Mouse (Mus musculus): ENCODE results near the gene Nudt17. TPM values are rescaled to one million over a fixed set of nuclear protein-coding genes. Genes with fewer than 3 reads are reported as not detected.
A peak's percentile ranks its signal among the peaks of the same experiment; 100 is the strongest.

Gene Nudt17
- total and polyA plus RNA-seq, 2 experiments from 2014 or later, result 11.9 to 18.5 TPM

- Histone ChIP-seq H3K9me3 (ENCODE audit: low read length) (no peaks in the 10 kb centered on the region), H3K9ac (replicated peaks; ENCODE audit: low read length, poor library complexity, severe bottlenecking) (no peak overlapping the region), H3K27ac (ENCODE audit: low read depth, low read length) (no peak overlapping the region), H3K27me3 (ENCODE audit: insufficient read depth, low read length) (no peaks in the 10 kb centered on the region), H3K4me2 (ENCODE audit: low read depth, low read length, poor library complexity, severe bottlenecking) (no peak overlapping the region), H3K4me3 (ENCODE audit: low read depth, low read length) (no peak overlapping the region), H3K4me1 (ENCODE audit: insufficient read depth, low read length) (no peaks in the 10 kb centered on the region), H3K36me3 (ENCODE audit: insufficient read depth, low read length) (no peaks in the 10 kb centered on the region)
- TF ChIP-seq CTCF (IDR thresholded peaks at IDR 0.05), result no peak
- no peak for DNase-seq (ENCODE audit: low spot score)
- WGBS, result 76% methylated on average over 8 of the region's 8 CpGs
- ATAC-seq (ENCODE audit: low FRiP score), result no peak
Measured at GRCm38 (mm10) chr3:96674442-96674841, 33.9 kb downstream of the Nudt17 start.

DNA sequence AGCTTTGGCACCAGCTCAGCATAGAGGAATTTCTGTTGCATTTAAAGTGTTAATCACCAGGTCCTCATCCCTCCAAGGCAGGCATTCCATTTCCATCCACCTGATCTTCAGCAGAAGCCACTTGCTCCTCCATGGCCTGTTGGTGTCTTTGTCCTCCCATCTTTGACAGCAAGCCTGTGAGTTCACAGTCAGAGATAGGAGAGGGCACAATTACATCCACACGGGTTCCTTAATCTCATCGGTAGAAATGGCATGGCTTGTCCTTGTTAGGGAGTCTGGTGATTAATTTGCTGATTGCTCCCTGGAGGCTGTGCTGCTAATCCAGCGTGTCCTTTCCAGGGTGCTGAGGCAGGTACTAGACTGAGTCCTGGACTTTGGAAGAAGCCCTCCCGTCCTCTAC, 34.8 kb downstream of the Nudt17 start:
- Histone ChIP-seq H3K27me3 (ENCODE audit: insufficient read depth, low read length) (no peaks in the 10 kb centered on the region), H3K9ac (replicated peaks; ENCODE audit: low read length, poor library complexity, severe bottlenecking) (no peak overlapping the region), H3K4me1 (ENCODE audit: insufficient read depth, low read length) (no peaks in the 10 kb centered on the region), H3K27ac (ENCODE audit: low read depth, low read length) (no peak overlapping the region), H3K36me3 (ENCODE audit: insufficient read depth, low read length) (no peaks in the 10 kb centered on the region), H3K4me3 (ENCODE audit: low read depth, low read length) (no peak overlapping the region), H3K9me3 (ENCODE audit: low read length) (no peaks in the 10 kb centered on the region), H3K4me2 (ENCODE audit: low read depth, low read length, poor library complexity, severe bottlenecking) (no peak overlapping the region)
- no peak for ATAC-seq (ENCODE audit: low FRiP score)
- no peak for TF ChIP-seq CTCF (IDR thresholded peaks at IDR 0.05)
- no peak for DNase-seq (ENCODE audit: low spot score)
- WGBS, result 70% methylated on average over 4 of the region's 4 CpGs

DNA sequence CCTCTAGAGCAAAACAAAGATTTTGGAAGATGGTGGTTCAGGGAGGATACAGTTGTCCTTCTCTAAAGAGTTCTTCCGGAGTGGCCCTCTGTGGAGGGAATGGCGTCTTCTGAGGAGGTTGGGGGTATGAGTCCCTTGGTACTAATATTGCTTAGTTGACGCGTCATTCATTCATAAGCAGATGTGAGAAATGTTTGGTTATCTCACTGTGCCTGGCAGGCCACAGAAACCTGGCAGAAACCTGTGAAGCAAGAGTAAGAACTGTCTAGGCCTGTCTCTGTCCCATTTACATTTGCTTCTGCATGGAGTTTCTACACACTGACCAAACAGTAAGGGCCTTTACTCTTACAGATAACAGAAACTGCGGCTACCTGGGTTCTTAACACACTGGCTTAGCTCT, 36.8 kb downstream of the Nudt17 start:
- no peaks in the 10 kb centered on the region for H3K27me3 ChIP-seq (ENCODE audit: insufficient read depth, low read length)
- DNase-seq (ENCODE audit: low spot score) (no peak), ATAC-seq (ENCODE audit: low FRiP score) (no peak)
- no peak overlapping the region for H3K4me2 ChIP-seq (ENCODE audit: low read depth, low read length, poor library complexity, severe bottlenecking)
- H3K9ac ChIP-seq (replicated peaks; ENCODE audit: low read length, poor library complexity, severe bottlenecking), result no peak overlapping the region
- H3K9me3 ChIP-seq (ENCODE audit: low read length), result no peaks in the 10 kb centered on the region
- 98% methylated on average over 5 of the region's 5 CpGs for WGBS
- H3K4me1 ChIP-seq (ENCODE audit: insufficient read depth, low read length), result no peaks in the 10 kb centered on the region
- no peak for TF ChIP-seq CTCF (IDR thresholded peaks at IDR 0.05)
- H3K36me3 ChIP-seq (ENCODE audit: insufficient read depth, low read length), result no peaks in the 10 kb centered on the region
- no peak overlapping the region for H3K27ac ChIP-seq (ENCODE audit: low read depth, low read length)
- H3K4me3 ChIP-seq (ENCODE audit: low read depth, low read length), result no peak overlapping the region

DNA sequence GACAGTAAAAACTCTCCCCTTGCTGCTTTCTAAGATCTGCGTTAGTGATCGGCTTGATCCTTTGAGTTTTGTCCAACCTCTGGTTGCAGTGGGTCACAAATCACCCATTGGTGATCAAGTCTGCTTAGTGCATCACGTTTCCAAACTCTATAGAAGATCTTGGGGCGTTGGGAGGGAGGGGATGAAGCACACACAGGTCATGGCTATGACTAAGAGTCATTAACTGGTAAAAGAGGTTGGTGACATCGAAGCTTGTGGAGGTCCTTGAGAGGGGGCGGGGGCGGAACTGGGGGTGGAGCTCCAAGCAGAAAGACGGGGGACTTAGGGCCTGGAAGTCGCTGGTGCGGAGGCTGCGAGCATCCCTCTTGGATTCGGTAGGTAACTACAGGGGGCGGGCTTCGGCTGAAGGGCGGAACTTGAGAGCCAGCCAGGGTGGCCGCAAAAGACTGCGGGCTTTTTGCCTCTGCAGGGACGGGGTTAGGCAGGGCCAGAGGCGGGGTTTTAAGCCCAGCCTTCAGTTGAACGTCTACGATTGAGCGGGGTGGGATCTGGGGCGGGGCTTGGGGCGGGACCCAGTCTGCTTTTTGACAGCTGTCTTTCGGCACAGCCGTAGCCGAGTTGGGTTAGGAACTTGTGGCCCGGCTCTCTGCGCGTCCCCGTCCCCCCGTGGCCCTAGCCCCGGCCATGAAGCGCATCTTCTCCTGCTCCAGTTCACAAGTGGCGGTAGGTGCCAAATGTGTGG, 38.5 kb downstream of the Nudt17 start, which contains the start of gene Ankrd35:
Ankrd35 (plus strand) TSS at position 405 of the 742 bp plus-strand sequence.
- WGBS, result 4% methylated on average over 35 of the region's 35 CpGs
- Histone ChIP-seq H3K9me3 (ENCODE audit: low read length) (no peaks in the 10 kb centered on the region), H3K4me3 (ENCODE audit: low read depth, low read length) (peak within 1 kb of the TSS; percentile 43), H3K27me3 (ENCODE audit: insufficient read depth, low read length) (no peaks in the 10 kb centered on the region), H3K27ac (ENCODE audit: low read depth, low read length) (no peak within 1 kb of the TSS), H3K4me2 (ENCODE audit: low read depth, low read length, poor library complexity, severe bottlenecking) (peak within 1 kb of the TSS; percentile 91), H3K36me3 (ENCODE audit: insufficient read depth, low read length) (no peaks in the 10 kb centered on the region), H3K4me1 (ENCODE audit: insufficient read depth, low read length) (no peaks in the 10 kb centered on the region), H3K9ac (replicated peaks; ENCODE audit: low read length, poor library complexity, severe bottlenecking) (peak within 1 kb of the TSS; percentile 50)
- TF ChIP-seq CTCF (IDR thresholded peaks at IDR 0.05), result peak; percentile 54
- ATAC-seq (ENCODE audit: low FRiP score) (peak; percentile 87), DNase-seq (ENCODE audit: low spot score) (peak; percentile 87)

DNA sequence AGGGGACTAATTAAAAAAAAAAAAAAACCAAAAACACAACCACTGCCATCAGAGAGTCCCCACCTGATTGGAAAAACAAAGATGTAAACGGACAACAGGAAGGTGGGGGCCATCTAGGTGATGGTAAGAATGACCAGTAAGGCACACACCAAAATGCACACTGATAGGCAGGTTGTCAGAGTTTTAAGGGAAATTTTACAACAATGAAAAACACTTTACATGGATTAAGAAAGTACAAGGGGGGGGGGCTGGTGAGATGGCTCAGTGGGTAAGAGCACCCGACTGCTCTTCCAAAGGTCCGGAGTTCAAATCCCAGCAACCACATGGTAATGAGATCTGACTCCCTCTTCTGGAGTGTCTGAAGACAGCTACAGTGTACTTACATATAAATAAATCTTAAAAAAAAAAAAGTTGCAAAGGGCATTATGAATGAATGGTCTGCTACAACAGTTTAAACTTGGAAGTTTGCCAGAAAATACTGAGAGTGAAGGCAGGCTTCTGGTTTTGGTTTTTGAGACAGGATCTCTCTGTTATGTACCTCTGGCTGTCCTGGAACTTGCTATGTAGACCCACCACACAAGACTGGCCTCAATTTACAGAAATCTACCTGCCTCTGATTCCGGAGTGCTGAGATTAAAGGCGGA, 39.8 kb downstream of the Nudt17 start:
- H3K9me3 ChIP-seq (ENCODE audit: low read length), result no peaks in the 10 kb centered on the region
- H3K36me3 ChIP-seq (ENCODE audit: insufficient read depth, low read length), result no peaks in the 10 kb centered on the region
- H3K9ac ChIP-seq (replicated peaks; ENCODE audit: low read length, poor library complexity, severe bottlenecking), result no peak overlapping the region
- WGBS, result 98% methylated on average over 5 of the region's 5 CpGs
- no peak overlapping the region for H3K4me2 ChIP-seq (ENCODE audit: low read depth, low read length, poor library complexity, severe bottlenecking)
- H3K4me1 ChIP-seq (ENCODE audit: insufficient read depth, low read length), result no peaks in the 10 kb centered on the region
- DNase-seq (ENCODE audit: low spot score) (no peak), ATAC-seq (ENCODE audit: low FRiP score) (no peak)
- H3K27ac ChIP-seq (ENCODE audit: low read depth, low read length), result no peak overlapping the region
- no peak overlapping the region for H3K4me3 ChIP-seq (ENCODE audit: low read depth, low read length)
- H3K27me3 ChIP-seq (ENCODE audit: insufficient read depth, low read length), result no peaks in the 10 kb centered on the region
- TF ChIP-seq CTCF (IDR thresholded peaks at IDR 0.05), result no peak

GRCm38 (mm10) chr3:96667316-96667715, 41.0 kb downstream of the Nudt17 start:
- Histone ChIP-seq H3K4me1 (ENCODE audit: insufficient read depth, low read length) (peaks cover 5% of the 10 kb centered on the region; the same call in 1 of the 2 replicates), H3K27ac (ENCODE audit: low read depth, low read length) (no peak overlapping the region), H3K27me3 (ENCODE audit: insufficient read depth, low read length) (no peaks in the 10 kb centered on the region), H3K4me2 (ENCODE audit: low read depth, low read length, poor library complexity, severe bottlenecking) (no peak overlapping the region), H3K36me3 (ENCODE audit: insufficient read depth, low read length) (no peaks in the 10 kb centered on the region), H3K9ac (replicated peaks; ENCODE audit: low read length, poor library complexity, severe bottlenecking) (no peak overlapping the region), H3K9me3 (ENCODE audit: low read length) (no peaks in the 10 kb centered on the region), H3K4me3 (ENCODE audit: low read depth, low read length) (no peak overlapping the region)
- WGBS, result 42% methylated on average over 1 of the region's 1 CpGs
- DNase-seq (ENCODE audit: low spot score) (no peak), ATAC-seq (ENCODE audit: low FRiP score) (no peak)
- TF ChIP-seq CTCF (IDR thresholded peaks at IDR 0.05), result peak; percentile 53
